Mouse (Mus musculus): ENCODE measurements around the gene Fbxo4.

Fbxo4 gene

GRCm38 (mm10) chr15:3978279-3978678, 1.1 kb downstream of the Fbxo4 start:
- no peak for DNase-seq (ENCODE audit: low spot score)

- no peak for DNase-seq (ENCODE audit: low spot score)
Measured at GRCm38 (mm10) chr15:3973300-3973699, 6.1 kb downstream of the Fbxo4 start.

- no peak for DNase-seq (ENCODE audit: low spot score)
Measured at GRCm38 (mm10) chr15:3970193-3970592, 9.2 kb downstream of the Fbxo4 start.

GRCm38 (mm10) chr15:3969743-3970142, 9.6 kb downstream of the Fbxo4 start:
- no peak for DNase-seq (ENCODE audit: low spot score)

GRCm38 (mm10) chr15:3962251-3962650, 17.1 kb downstream of the Fbxo4 start:
- DNase-seq (ENCODE audit: low spot score), result no peak

- no peak for DNase-seq (ENCODE audit: low spot score)
Measured at GRCm38 (mm10) chr15:3960094-3960493, 19.3 kb downstream of the Fbxo4 start.

- DNase-seq (ENCODE audit: low spot score), result no peak
Measured at GRCm38 (mm10) chr15:3957982-3958381, 21.4 kb downstream of the Fbxo4 start.

GRCm38 (mm10) chr15:3954971-3955370, 24.4 kb downstream of the Fbxo4 start:
- no peak for DNase-seq (ENCODE audit: low spot score)

- DNase-seq (ENCODE audit: low spot score), result no peak
Measured at GRCm38 (mm10) chr15:3938132-3938531, 41.2 kb downstream of the Fbxo4 start.

GRCm38 (mm10) chr15:3936056-3936455, 43.3 kb downstream of the Fbxo4 start:
- no peak for DNase-seq (ENCODE audit: low spot score)

GRCm38 (mm10) chr15:3933466-3933865, 45.9 kb downstream of the Fbxo4 start:
- no peak for DNase-seq (ENCODE audit: low spot score)

- no peak for DNase-seq (ENCODE audit: low spot score)
Measured at GRCm38 (mm10) chr15:3931931-3932330, 47.4 kb downstream of the Fbxo4 start.
